24 mouse cellular contexts compared by ENCODE assay signal in genomic region chr4:107575781-107576180, GRCm38 (mm10).
"Had no signal": no experiment of that assay in that cellular context is flagged by ENCODE, and none has a peak within 500 bp of the region (broad histone marks: within the 10 kb centered on the region; RNA-seq: fewer than 3 reads in every experiment).

No protein-coding gene starts in this region.

- H3K9ac ChIP-seq: limb, embryonic 13.5 days; liver, embryonic 12.5 days; liver, embryonic 15.5 days; lung, embryonic 15.5 days; midbrain, embryonic 13.5 days; neural tube, embryonic 13.5 days; stomach, embryonic 15.5 days had no signal

- H3K9me3 ChIP-seq: limb, embryonic 13.5 days; liver, embryonic 12.5 days; liver, embryonic 15.5 days; lung, embryonic 15.5 days; megakaryocyte, embryonic 14.5 days; midbrain, embryonic 10.5 days; midbrain, embryonic 13.5 days; neural tube, embryonic 13.5 days; stomach, embryonic 15.5 days had no signal

- H3K36me3 ChIP-seq: limb, embryonic 13.5 days; liver, embryonic 12.5 days; liver, embryonic 15.5 days; lung, embryonic 15.5 days; midbrain, embryonic 10.5 days; midbrain, embryonic 13.5 days; neural tube, embryonic 13.5 days; stomach, embryonic 15.5 days had no signal

- ATAC-seq: liver, embryonic 12.5 days; midbrain, embryonic 13.5 days; midbrain, embryonic 16.5 days had no signal

- H3K27me3 ChIP-seq: limb, embryonic 13.5 days; lung, embryonic 15.5 days; midbrain, embryonic 13.5 days; neural tube, embryonic 13.5 days; stomach, embryonic 15.5 days had no signal

- H3K4me3 ChIP-seq: left cerebral cortex, adult 2 months; limb, embryonic 13.5 days; liver, embryonic 12.5 days; liver, embryonic 15.5 days; lung, embryonic 15.5 days; megakaryocyte, embryonic 14.5 days; midbrain, embryonic 10.5 days; midbrain, embryonic 13.5 days; myocyte; neural tube, embryonic 13.5 days; stomach, embryonic 15.5 days had no signal

- H3K4me2 ChIP-seq: limb, embryonic 13.5 days; liver, embryonic 12.5 days; liver, embryonic 15.5 days; lung, embryonic 15.5 days; midbrain, embryonic 13.5 days; neural tube, embryonic 13.5 days; stomach, embryonic 15.5 days had no signal

- H3K4me1 ChIP-seq: liver, embryonic 12.5 days; liver, embryonic 15.5 days had no signal

- H3K27ac ChIP-seq: left cerebral cortex, adult 2 months; limb, embryonic 13.5 days; liver, embryonic 12.5 days; liver, embryonic 15.5 days; lung, embryonic 15.5 days; midbrain, embryonic 10.5 days; midbrain, embryonic 13.5 days; neural tube, embryonic 13.5 days; stomach, embryonic 15.5 days had no signal

- DNase-seq: kidney, adult 9 months; kidney, postnatal 25 days; layer of hippocampus, postnatal 36 days; left cerebral cortex, postnatal 4 days; liver; lung, adult 18-20 months; lung, postnatal 10 days; lung, postnatal 36 days; retina, postnatal 1 day; right cerebral cortex, postnatal 25 days; spleen, adult 18-20 months; thymus, postnatal 36 days had no signal
